Mouse (Mus musculus): ENCODE results near the gene Slc17a7. TPM values are rescaled to one million over a fixed set of nuclear protein-coding genes. Genes with fewer than 3 reads are reported as not detected.

Gene Slc17a7
- polyA plus RNA-seq, 1 experiment = 0.06 TPM

DNA sequence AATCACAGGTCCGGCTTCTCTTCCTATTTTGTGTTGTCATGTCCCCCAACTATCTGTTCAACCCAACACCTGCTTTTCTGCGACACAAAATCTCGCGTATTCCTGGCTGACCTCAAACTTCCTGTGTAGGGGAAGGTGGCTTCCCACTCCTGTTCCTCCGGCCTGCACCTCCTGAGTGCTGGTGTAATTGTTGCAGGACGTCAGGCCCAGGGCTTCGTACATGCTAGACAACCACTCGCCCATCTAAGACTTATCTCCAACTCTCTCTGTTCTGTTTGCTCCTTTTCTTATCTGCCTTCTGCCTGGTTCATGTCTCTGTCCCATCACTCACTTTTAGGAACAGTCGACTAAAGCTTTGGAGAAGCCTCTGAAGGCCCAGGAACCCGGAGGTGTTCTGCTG, 47.3 kb downstream of the Slc17a7 start:
- WGBS = 12% methylated on average over 10 of the region's 10 CpGs
- no peak overlapping the region for H3K4me3 ChIP-seq (ENCODE audit: extremely low read depth, insufficient read depth, insufficient read length)
- DNase-seq (ENCODE audit: low read depth in 1 of 2, low spot score in 2 of 2) = no peak

DNA sequence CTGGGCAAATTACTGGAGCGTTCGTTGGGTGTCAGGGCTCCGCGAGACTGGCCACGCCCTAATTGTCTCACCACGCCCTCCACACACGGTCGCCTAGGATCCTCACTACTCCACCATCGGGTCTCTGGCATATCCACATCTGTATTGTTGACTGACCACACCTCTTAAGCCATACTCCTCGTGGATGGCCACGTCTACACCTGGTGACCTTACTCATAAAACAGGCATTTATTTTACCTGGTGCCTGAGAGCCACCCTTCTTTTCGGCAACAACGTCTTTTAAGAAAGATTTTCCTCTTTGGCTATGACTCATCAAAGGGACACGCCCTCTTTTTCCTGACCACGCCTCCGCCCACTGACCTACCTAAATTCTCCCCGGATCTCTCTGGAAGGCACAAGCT, 48.1 kb downstream of the Slc17a7 start, which contains the start of gene Dkkl1:
TSS of gene Dkkl1 (minus strand) at position 297 of the 401 bp plus-strand sequence.
- H3K4me1 ChIP-seq (ENCODE audit: control insufficient read depth, insufficient read depth, insufficient read length) = peaks cover 17% of the 10 kb centered on the region; the same call in 1 of the 2 replicates
- H3K36me3 ChIP-seq (ENCODE audit: control insufficient read depth, insufficient read depth, low read length) = no peaks in the 10 kb centered on the region
- TF ChIP-seq POLR2A (IDR thresholded peaks at IDR 0.05; ENCODE audit: low read depth, low read length) (no peak), CTCF (IDR thresholded peaks at IDR 0.05; ENCODE audit: extremely low read depth, insufficient read depth, insufficient read length, insufficient replicate concordance) (no peak)
- peak within 1 kb of the TSS; percentile 27; the same call in 1 of the 2 replicates for H3K4me3 ChIP-seq (ENCODE audit: extremely low read depth, insufficient read depth, insufficient read length)
- no peak within 1 kb of the TSS for H3K27ac ChIP-seq (ENCODE audit: insufficient read depth, low read length)
- peaks cover 8% of the 10 kb centered on the region for H3K27me3 ChIP-seq (ENCODE audit: control insufficient read depth, insufficient read depth, low read length)
- 6% methylated on average over 17 of the region's 17 CpGs for WGBS
- DNase-seq (ENCODE audit: low read depth in 1 of 2, low spot score in 2 of 2) = no peak

More for the DNA sequence above, 47.3 kb downstream of the Slc17a7 start:
- TF ChIP-seq POLR2A (IDR thresholded peaks at IDR 0.05; ENCODE audit: low read depth, low read length) (no peak), CTCF (IDR thresholded peaks at IDR 0.05; ENCODE audit: extremely low read depth, insufficient read depth, insufficient read length, insufficient replicate concordance) (no peak)
- Histone ChIP-seq H3K27ac (ENCODE audit: insufficient read depth, low read length) (no peak overlapping the region), H3K36me3 (ENCODE audit: control insufficient read depth, insufficient read depth, low read length) (no peaks in the 10 kb centered on the region), H3K27me3 (ENCODE audit: control insufficient read depth, insufficient read depth, low read length) (peaks cover 4% of the 10 kb centered on the region), H3K4me1 (ENCODE audit: control insufficient read depth, insufficient read depth, insufficient read length) (peaks cover 13% of the 10 kb centered on the region; the same call in 1 of the 2 replicates)

DNA sequence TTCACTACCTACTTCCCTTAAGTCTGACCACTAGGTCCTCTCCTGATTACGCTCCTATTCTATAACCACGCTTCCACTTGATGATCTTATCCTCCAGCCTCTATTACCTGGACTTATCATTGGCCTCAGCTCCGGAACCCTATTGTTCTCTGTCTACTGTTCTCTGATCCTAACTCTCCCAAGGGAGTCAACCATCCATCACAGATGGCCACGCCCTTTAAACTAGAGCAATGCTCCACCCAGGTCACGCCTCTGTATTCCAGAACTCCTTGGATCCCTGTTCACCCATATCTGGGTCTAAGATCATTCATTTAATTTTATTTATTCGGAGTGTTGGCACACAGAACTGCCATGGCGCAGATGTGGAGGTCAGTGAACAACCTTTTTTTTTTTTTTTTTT, 48.6 kb downstream of the Slc17a7 start:
- Histone ChIP-seq H3K4me3 (ENCODE audit: extremely low read depth, insufficient read depth, insufficient read length) (no peak overlapping the region), H3K27me3 (ENCODE audit: control insufficient read depth, insufficient read depth, low read length) (peaks cover 8% of the 10 kb centered on the region), H3K4me1 (ENCODE audit: control insufficient read depth, insufficient read depth, insufficient read length) (peaks cover 17% of the 10 kb centered on the region; the same call in 1 of the 2 replicates), H3K36me3 (ENCODE audit: control insufficient read depth, insufficient read depth, low read length) (no peaks in the 10 kb centered on the region), H3K27ac (ENCODE audit: insufficient read depth, low read length) (no peak overlapping the region)
- TF ChIP-seq POLR2A (IDR thresholded peaks at IDR 0.05; ENCODE audit: low read depth, low read length) (no peak), CTCF (IDR thresholded peaks at IDR 0.05; ENCODE audit: extremely low read depth, insufficient read depth, insufficient read length, insufficient replicate concordance) (no peak)
- 90% methylated on average over 7 of the region's 7 CpGs for WGBS
- DNase-seq (ENCODE audit: low read depth in 1 of 2, low spot score in 2 of 2) = no peak

DNA sequence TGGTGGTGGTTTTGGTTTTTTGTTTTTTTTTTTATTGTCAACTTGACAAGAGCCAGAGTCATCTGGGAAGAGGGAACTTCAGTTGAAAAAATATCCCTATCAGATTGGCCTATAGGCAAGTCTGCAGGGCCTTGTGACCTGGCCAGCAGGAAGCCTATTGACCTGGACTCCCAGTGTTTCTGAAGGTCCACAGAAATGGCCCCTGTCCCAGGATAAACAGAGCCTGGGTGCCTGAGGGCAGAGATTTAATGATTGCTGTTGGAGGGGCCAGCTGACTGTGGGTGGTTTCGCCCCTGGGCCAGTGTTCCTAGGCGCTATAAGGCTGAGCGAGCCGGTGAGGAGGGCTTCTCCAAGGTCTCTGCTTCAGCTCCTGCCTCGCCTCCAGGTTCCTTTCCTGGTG, 50.0 kb downstream of the Slc17a7 start:
- H3K4me3 ChIP-seq (ENCODE audit: extremely low read depth, insufficient read depth, insufficient read length) = no peak overlapping the region
- DNase-seq (ENCODE audit: low read depth in 1 of 2, low spot score in 2 of 2) = no peak
- WGBS = 95% methylated on average over 5 of the region's 5 CpGs
- H3K36me3 ChIP-seq (ENCODE audit: control insufficient read depth, insufficient read depth, low read length) = no peaks in the 10 kb centered on the region
- H3K27ac ChIP-seq (ENCODE audit: insufficient read depth, low read length) = no peak overlapping the region
- peaks cover 17% of the 10 kb centered on the region; the same call in 1 of the 2 replicates for H3K4me1 ChIP-seq (ENCODE audit: control insufficient read depth, insufficient read depth, insufficient read length)
- TF ChIP-seq POLR2A (IDR thresholded peaks at IDR 0.05; ENCODE audit: low read depth, low read length) = no peak
- no peak for TF ChIP-seq CTCF (IDR thresholded peaks at IDR 0.05; ENCODE audit: extremely low read depth, insufficient read depth, insufficient read length, insufficient replicate concordance)
- peaks cover 8% of the 10 kb centered on the region for H3K27me3 ChIP-seq (ENCODE audit: control insufficient read depth, insufficient read depth, low read length)

DNA sequence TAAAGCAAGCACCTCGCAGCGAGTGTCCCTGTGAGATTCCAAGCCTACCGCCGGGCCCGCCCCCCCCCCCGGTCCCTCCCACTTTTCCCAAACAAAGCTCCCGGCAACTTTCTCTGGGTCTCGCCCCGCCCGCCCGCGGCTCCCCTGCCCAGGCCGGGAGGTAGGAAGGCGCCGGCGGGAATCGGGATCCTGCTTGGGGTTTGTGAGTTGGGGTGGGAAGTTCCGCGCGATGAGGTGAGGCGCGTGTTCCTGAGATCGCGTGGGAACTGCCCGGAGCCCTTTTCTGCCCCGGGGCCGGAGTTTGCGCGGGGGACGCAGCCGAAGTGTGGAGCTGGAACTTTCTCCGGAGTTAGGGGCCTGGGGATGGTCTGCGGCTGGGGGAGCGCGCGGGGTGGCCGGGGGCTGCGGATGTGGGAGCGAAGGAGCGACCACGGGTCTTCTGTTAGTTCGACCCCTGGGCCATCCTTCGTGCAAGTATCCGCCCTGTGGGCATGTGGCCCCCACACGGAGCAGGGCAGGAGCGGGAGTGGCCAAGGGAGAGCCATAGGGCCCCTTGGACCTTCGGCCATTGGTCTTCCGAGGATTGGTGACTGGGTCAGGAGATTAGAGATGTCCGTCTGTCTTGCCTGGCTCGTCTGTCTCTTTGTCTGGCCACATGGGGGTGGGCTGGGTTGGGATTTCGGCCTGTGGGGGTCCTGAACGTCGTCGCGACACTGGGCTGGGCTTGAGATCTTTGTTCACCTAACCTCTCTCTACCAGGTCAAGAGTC, 52.1 kb downstream of the Slc17a7 start, which contains the start of gene Tead2:
TSS of gene Tead2 (plus strand) at position 81 of the 769 bp plus-strand sequence.
- H3K36me3 ChIP-seq (ENCODE audit: control insufficient read depth, insufficient read depth, low read length) = no peaks in the 10 kb centered on the region
- H3K4me1 ChIP-seq (ENCODE audit: control insufficient read depth, insufficient read depth, insufficient read length) = peaks cover 17% of the 10 kb centered on the region; the same call in 1 of the 2 replicates
- peaks cover 8% of the 10 kb centered on the region for H3K27me3 ChIP-seq (ENCODE audit: control insufficient read depth, insufficient read depth, low read length)
- 11% methylated on average over 54 of the region's 55 CpGs for WGBS
- no peak within 1 kb of the TSS for H3K27ac ChIP-seq (ENCODE audit: insufficient read depth, low read length)
- TF ChIP-seq CTCF (IDR thresholded peaks at IDR 0.05; ENCODE audit: extremely low read depth, insufficient read depth, insufficient read length, insufficient replicate concordance) (no peak), POLR2A (IDR thresholded peaks at IDR 0.05; ENCODE audit: low read depth, low read length) (no peak)
- peak within 1 kb of the TSS; percentile 40; the same call in 1 of the 2 replicates for H3K4me3 ChIP-seq (ENCODE audit: extremely low read depth, insufficient read depth, insufficient read length)
- DNase-seq (ENCODE audit: low read depth in 1 of 2, low spot score in 2 of 2) = no peak

DNA sequence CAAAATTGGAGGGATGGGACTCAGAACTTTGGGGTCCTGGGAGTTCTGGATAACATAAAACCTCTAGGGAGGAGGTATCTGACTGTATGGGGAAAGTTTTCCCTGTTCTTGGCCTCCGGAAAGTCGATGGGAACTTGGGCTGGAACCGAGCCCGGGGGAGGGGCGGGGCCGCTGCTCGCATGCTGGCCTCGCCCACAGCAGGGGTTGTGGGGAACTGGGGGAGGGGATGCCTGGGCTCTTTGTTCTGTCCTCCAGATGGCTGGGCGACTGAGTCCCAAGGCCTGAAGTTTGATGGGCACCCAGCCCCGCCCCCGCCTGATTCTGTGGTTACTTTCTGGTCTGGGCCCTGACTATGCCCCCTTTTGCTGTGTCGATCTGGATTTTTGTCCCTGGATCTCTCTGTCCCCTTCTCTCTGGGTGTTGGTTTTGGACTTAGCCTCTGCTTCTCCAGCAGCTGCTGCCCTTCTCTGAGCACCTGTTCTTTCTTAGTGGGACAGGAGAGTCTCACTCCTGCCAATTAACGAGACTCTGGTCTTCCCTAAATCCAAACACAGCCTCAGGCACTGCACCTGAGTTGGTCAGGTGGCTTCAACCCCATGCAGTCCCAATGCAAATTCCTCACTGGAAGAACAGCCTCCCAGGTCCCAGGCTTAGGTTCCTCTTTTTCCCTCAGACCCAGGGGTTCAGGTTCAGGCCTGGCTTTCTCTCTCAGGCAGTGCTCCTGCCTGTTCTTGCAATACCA, 52.9 kb downstream of the Slc17a7 start:
- no peak overlapping the region for H3K4me3 ChIP-seq (ENCODE audit: extremely low read depth, insufficient read depth, insufficient read length)
- H3K27ac ChIP-seq (ENCODE audit: insufficient read depth, low read length) = no peak overlapping the region
- 18% methylated on average over 13 of the region's 13 CpGs for WGBS
- TF ChIP-seq POLR2A (IDR thresholded peaks at IDR 0.05; ENCODE audit: low read depth, low read length) (no peak), CTCF (IDR thresholded peaks at IDR 0.05; ENCODE audit: extremely low read depth, insufficient read depth, insufficient read length, insufficient replicate concordance) (no peak)
- H3K36me3 ChIP-seq (ENCODE audit: control insufficient read depth, insufficient read depth, low read length) = no peaks in the 10 kb centered on the region
- peaks cover 12% of the 10 kb centered on the region; the same call in 1 of the 2 replicates for H3K4me1 ChIP-seq (ENCODE audit: control insufficient read depth, insufficient read depth, insufficient read length)
- DNase-seq (ENCODE audit: low read depth in 1 of 2, low spot score in 2 of 2) = no peak
- peaks cover 8% of the 10 kb centered on the region for H3K27me3 ChIP-seq (ENCODE audit: control insufficient read depth, insufficient read depth, low read length)

Measured in spleen, adult 2 months (tissue).